Mouse (Mus musculus) G1E (cell line): ENCODE data around the gene Src.

ENCODE experiments used
- CTCF ChIP-seq: IDR thresholded peaks from 2 replicates; pipeline ENCODE4 v1.5.1; 2012; ENCODE audit warnings: low read depth, low read length, inconsistent platforms, mixed read lengths
- GATA1 ChIP-seq: IDR thresholded peaks from 2 replicates; pipeline ENCODE4 v1.6.1; 2012; ENCODE audit warnings: borderline replicate concordance, low read length, inconsistent platforms, mixed read lengths
- GATA2 ChIP-seq: IDR thresholded peaks from 2 replicates; pipeline ENCODE4 v1.6.1; 2012; ENCODE audit warnings: low read depth, low read length, inconsistent platforms, borderline replicate concordance
- POLR2AphosphoS5 ChIP-seq: IDR thresholded peaks from 2 replicates; pipeline ENCODE4 v1.6.1; 2012; ENCODE audit warnings: low read depth, low read length, inconsistent platforms; ENCODE audit not compliant: insufficient replicate concordance
- TAL1 ChIP-seq: conservative IDR thresholded peaks from 2 replicates; pipeline ENCODE4 v1.6.1; 2012; ENCODE audit warnings: low read depth, low read length, inconsistent platforms, mixed read lengths

GRCm38 (mm10) chr2:157398539-157398938 is 19.7 kb upstream of the Src start:
- TF ChIP-seq CTCF (no peak), GATA1 (no peak), TAL1 (no peak), POLR2AphosphoS5 (no peak), GATA2 (no peak)
